Mouse (Mus musculus): ENCODE measurements at regions not wholly inside any gene's neighbourhood (a gene's known extent, or its start where the extent isn't known, plus 50 kb on each side); places are given as distances from the start of the nearest gene placed in this dataset.
"Not testable (repeated sequence)": the region's sequence is repeated elsewhere in the genome, so short reads cannot be mapped to it uniquely, and the experiment has no call there.

DNA sequence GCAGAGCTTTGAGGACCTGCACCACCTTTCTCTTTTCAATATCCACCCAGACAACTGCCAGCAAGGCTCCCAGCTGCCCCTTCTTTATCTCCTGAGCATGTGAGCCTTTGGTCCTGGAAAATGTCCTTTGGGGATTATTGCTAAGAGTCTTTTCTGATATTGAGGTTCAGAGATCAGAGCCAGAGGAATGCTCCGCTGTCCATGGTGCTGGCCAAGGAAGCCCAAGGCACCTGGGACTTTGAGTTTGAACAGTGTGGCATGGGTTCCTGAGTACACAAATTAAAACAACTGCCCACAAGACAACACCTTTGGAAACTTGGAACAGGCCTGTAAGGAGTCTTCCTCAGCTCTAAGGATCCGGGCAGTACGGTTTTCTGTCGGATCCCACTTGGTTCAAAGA is 52.6 kb upstream of the Slc28a3 start:
- DNase-seq: no peak

DNA sequence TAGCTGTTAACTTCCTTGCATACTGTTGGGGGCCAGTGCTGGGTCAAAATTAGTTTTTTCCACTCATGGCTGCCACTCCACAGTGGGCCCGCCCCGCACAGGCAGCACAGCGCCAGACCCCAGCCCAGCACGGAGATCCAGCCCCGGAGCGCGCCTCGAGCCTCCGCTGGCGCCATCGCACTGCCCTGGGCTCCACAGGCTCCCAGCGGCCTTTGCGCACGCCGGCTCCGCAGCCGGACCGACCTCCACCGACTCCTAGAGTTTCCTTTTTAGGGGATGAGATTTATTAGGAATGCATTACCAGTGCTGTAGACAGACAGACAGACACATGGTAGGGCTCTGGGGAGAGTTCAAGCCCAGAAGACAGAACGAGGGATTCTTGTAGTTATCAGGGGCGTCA is 58.0 kb upstream of the Slc28a3 start:
- no peak for DNase-seq

DNA sequence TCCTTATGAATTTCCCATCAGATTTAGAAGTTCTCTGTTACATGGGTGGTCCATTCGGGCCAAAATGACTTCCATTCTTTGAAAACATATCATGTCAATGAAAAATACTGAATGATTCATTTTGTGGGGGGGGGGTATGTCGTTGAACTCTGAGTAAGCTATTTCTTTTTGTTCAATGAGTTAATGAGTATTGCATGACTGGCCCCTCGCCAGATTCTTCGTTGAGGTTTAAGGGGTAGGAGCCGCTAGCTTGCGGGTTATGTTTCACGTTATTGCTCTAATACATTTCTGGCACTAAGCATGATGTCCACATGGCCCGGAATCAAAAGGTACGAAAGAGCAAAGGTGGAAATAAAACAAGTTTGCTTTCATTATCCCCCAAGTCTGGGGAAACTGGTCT is 59.5 kb upstream of the Slc28a3 start:
- DNase-seq: peak in 1 of 2 experiments; percentile 13

- DNase-seq: not testable (repeated sequence)
Measured at GRCm38 (mm10) chr13:58675611-58676010, 64.9 kb upstream of the Slc28a3 start.

DNA sequence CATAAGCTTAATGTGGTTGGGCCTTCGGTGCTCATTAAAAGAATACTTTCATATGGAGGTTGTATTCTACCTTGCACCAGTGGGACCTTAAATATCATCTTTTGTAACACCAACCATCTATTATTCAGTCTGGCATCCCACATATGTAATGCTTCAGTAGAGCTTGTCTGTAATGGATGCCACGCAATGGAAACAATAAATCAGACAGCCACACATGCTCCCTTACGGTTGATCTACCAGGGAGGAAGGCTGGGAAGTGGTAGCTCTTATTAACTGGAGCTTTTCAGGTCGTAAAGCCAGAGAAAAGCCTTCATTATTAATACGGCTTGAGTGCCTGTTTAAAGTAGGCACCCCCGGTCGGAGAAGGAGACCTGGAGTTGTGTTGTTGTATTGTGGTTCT is 66.8 kb upstream of the Slc28a3 start:
- DNase-seq: no peak

DNA sequence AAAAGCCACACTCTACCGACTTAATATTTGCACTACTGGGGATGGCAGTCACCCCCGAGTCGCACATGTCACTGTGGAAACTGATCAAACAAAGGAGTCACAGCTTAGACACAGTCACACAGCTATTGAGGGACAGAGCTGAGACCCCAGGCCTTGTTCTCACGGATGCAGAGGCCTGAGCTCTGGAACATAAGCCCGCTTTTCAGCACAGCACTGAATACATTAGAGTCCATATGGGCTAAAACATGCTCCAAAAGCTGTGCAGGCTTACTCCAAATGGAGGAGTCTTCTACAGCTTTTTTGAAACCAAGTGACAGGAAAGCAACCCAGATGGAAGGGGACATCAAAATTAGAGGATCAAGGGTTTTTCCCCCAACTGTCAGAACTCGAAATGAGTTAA is 69.0 kb upstream of the Slc28a3 start:
- no peak for DNase-seq

GRCm38 (mm10) chr13:58686822-58687221 is 76.1 kb upstream of the Slc28a3 start:
- no peak for DNase-seq

DNA sequence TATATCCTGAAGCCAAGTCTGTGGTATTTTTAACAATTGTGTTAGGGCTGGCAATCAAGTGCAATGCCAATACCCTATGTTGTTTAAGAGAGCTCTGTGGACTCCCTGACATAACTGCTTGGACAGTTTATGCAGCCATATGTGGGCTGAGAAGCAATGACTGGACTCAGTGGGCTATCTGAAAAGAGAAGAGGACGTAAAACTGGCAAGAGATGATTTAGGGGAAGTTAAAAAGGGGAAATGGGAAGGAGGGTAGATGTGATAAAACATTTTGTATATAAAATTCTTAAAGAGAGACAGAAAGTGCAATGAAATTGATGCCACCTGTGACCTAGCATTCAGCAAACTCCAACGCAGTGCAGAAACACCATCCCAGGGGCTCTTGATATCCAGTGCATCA is 76.9 kb upstream of the Slc28a3 start:
- DNase-seq: no peak

DNA sequence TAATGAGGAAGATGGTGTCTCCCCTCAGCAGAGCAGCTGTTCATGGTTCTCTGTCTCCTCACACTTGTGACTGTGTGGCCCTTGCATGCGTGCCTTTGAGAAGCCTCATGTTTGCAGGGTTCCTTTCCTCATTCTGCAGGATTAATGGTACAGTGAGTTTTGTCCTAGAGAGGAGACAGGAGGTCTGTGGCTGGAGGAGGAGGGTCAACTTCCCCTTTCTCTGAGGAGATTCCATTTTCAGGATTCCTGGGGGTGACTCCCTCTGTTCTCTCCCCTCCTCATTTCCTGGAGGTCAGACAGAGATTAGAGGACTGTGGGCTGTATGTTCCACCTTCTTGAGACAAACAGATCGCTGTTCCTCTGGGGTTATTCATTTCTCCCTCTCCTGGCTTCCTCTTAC is 77.6 kb upstream of the Slc28a3 start:
- no peak for DNase-seq

DNA sequence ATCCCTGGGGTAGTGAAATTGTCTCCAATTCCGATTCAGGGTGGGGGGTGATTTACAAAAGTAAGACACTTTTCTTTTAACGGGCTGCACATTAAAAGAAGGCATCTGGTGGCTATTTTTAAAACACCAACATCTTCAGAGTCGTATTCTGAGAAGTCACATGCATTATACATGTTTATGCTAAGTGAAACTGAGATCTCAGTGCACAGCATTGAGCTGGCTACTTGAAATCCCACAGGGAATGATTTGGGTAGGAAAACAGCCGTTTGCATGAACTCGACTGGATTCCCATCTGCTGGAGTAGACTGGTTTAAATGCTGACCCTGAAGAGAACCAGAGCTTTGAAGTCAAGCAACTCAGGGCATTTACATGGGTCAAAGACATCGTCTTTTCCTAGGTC is 84.0 kb upstream of the Slc28a3 start:
- no peak for DNase-seq

DNA sequence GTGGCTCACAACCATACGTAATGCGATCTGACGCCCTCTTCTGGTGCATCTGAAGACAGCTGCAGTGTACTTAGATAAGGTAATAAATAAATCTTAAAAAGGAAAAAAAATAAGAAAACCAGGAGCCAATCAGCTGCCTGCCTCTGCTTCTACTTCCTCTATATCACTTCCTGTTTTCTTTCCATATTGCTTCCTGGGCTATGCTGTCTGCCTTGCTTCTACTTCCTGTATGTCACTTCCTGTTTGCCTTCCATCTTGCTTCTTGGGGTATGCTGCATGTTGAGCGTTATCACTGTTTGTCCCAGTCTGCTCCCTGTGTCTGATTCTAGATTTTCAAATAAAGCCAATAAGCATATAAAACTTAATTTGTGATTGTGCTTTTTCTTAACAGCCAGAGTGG is 85.3 kb upstream of the Slc28a3 start:
- DNase-seq: no peak

- DNase-seq: no peak
Measured at GRCm38 (mm10) chr13:58700021-58700420, 89.3 kb upstream of the Slc28a3 start.

GRCm38 (mm10) chr13:58704141-58704540 is 93.5 kb upstream of the Slc28a3 start:
- no peak for DNase-seq

DNA sequence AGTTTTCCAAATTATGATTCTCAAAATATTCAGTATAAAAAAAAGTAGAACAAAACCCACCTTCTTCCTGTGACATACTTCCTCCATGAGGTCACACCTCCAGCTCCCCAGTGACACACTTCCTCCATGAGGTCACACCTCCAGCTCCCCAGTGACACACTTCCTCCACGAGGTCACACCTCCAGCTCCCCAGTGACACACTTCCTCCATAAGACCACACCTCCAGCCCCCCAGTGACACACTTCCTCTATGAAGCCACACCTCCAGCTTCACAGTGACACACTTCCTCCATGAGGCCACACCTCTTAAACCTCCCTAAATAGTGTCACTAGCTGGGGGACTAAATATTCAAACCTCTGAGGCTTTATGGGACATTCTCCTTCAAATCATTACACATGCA is 89.8 kb upstream of the Ntrk2 start:
- no peak for DNase-seq

GRCm38 (mm10) chr13:58730500-58731105 is 75.8 kb upstream of the Ntrk2 start:
- DNase-seq: no peak

DNA sequence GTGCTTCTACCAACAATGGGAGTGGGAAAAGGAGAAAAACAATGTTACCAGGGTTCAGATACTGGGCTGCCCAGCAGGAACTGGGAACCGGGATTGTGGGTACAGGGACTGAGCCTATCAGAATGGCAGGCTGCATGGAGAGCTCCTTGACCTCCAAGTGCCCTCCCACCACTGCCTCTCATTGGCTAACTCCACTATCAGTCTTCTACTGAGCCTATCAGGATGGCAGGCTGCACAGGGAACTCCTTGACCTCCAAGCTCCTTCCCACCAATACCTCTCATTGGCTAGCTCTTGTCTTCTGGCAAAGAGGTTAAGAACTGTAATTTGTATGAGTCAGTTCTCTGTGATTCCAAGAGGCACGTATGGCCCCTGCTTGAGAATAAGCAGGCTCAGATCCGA is 73.6 kb upstream of the Ntrk2 start:
- DNase-seq: no peak

DNA sequence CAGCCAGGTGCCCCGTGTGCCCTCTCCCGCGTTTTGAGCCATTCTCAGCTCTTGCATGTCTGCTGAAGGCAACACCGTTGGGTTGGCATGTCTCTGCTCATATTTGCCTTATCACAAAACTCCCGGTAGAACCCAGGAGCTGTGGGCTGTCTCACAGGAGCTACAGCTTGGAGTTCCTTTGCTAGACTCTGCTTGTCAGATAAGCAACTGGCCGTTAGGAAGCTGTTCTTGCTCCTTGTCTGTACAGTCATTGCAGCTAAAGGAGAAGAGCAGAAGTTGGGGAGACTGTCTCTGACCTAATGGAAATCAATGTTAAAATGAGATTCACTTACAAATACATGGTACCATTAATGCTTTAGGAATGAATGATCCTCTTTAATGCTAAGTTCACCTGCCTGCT is 72.8 kb upstream of the Ntrk2 start:
- no peak for DNase-seq

- no peak for DNase-seq
Measured at GRCm38 (mm10) chr13:58735577-58735976, 70.8 kb upstream of the Ntrk2 start.

DNA sequence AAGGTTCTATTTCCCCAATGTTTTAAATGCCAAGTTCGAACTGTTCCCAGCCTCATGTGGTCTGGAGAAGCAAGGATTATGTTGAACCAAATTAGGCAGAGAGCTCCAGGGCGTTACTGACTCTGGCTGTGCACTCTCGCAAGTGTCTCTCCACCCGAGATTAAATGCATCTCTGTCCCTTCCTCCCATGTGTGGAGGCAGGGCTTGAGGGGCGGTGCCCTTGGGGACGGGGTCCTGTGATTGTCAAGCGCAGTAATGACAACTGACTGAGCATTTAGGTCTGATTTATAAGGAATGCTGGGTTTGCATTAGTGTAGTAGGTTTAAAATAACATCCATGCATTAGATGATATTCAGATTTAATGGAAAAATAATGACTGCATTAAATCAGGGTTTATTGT is 65.6 kb upstream of the Ntrk2 start:
- DNase-seq: peak; percentile 12 to 29

GRCm38 (mm10) chr13:58746056-58746455 is 60.3 kb upstream of the Ntrk2 start:
- no peak for DNase-seq

GRCm38 (mm10) chr13:58747685-58748084 is 58.7 kb upstream of the Ntrk2 start:
- no peak for DNase-seq

DNA sequence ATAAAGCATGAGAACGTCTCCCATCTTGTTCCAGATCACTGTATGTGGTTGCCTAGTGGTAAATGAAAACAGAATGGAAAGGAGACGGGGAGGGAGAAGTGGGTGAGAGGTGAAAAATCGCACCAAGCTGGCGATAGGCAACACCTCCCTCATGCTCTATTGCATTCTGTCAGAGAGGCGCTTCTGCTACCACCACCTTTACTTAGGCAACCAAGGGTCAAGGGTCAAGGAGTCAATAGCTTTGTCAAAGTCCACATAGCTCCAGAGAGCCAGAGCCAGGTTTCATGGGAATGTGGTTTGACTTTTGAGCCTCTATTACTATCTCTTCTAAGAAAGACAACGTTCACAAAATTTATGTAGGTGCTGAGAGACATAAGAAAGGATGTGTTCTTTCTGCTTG is 50.2 kb upstream of the Ntrk2 start:
- DNase-seq: no peak

All from cerebellum, postnatal 14 days (tissue).